Mouse (Mus musculus): ENCODE measurements around the gene Vmn1r5.
"Not testable (repeated sequence)": the region's sequence is repeated elsewhere in the genome, so short reads cannot be mapped to it uniquely, and the experiment has no call there.

GRCm38 (mm10) chr6:57025224-57025623, 55.2 kb downstream of the Vmn1r5 start, which contains the start of gene Vmn1r7:
- not testable (repeated sequence) for TF ChIP-seq POLR2A (IDR thresholded peaks at IDR 0.05; ENCODE audit: borderline replicate concordance, low read depth, low read length); CTCF (IDR thresholded peaks at IDR 0.05; ENCODE audit: low read depth, low read length)
